Mouse (Mus musculus): ENCODE results near the gene Erv3. TPM values are rescaled to one million over a fixed set of nuclear protein-coding genes. Genes with fewer than 3 reads are reported as not detected.

Erv3 gene
- not detected for polyA plus RNA-seq (2017; shearing (Covaris generic))

DNA sequence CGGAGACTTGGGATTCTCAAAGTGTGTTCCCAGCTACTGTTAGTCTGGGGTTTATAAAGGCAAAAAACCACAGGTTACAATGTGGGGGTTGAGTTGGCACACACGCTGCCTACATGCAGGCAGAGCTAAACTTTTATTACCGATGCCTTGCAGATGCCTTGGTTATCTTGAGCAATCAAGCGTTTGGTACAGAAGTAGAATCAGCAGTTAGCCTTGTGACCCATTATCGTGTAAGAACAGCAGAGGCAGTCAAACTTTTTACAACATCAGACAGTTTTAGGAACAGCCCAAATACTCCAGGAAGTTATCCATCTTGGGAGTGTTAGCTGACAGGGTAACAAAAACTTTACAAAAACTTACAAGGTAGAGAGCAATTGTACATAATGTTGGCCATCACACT, at the start of gene Erv3:
TSS of gene Erv3 (minus strand) at position 27 of the 400 bp plus-strand sequence.

Other genes with a start within 250 kb of the Erv3 start
- 2.3 TPM for gene Prnp, start 50.2 kb upstream of the Erv3 start, polyA plus RNA-seq (2017; shearing (Covaris generic))
- not detected for gene Prn, start 50.2 kb upstream of the Erv3 start, polyA plus RNA-seq (2017; shearing (Covaris generic))
- gene Prnd, start 91.1 kb upstream of the Erv3 start, polyA plus RNA-seq (2017; shearing (Covaris generic)) = not detected
- 88.1 TPM for gene Rassf2, start 170.5 kb upstream of the Erv3 start, polyA plus RNA-seq (2017; shearing (Covaris generic))

Data from naive thymus-derived CD4-positive, alpha-beta T cell, adult 5 months (primary cell).